Mouse (Mus musculus) right cerebral cortex, postnatal 14 days (tissue): ENCODE results near the gene Chic1.
A peak's percentile ranks its signal among the peaks of the same experiment; 100 is the strongest.

ENCODE experiments used
- DNase-seq: peaks from one replicate; pipeline ENCODE4 v3.0.0; 2022

Gene Chic1

DNA sequence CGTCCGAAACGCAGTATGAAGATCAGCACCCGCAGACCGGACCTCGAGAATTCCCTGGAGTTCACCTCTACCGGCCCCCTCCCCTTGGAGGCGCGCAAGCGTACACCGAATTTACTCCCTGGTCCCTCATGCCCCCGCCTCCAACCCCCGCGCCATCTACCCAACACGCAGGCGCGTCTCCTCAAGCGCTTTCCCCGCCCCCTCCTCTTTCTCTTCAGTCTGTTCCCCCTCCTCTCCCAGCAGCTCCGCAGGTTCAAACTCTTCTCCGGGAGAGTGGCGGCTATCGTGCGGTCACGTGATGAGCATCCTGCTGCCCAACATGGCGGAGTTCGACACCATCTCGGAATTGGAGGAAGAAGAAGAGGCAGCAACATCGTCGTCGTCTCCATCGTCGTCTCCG, at the start of gene Chic1:
Gene Chic1, plus strand, starts transcription at position 190 of the 400 bp plus-strand sequence.
- DNase-seq: peak; percentile 84

DNA sequence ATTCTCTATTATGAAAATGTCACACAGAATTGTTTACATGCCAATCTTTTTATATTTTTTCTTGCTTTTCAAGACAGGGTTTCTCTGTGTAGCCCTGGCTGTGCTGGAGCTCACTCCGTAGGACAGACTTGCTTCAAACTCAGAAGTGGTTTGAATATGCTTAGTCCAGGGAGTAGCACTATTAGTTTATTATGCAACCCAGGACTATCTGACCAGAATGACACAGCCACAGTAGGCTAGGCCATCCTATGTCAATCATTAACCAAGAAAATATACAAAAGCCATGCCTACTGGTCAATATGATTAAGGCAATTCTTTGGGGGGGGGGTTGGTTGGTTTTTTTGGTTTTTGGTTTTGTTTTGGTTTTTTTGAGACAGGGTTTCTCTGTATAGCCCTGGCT, 48.0 kb upstream of the Chic1 start:
- no peak for DNase-seq

- no peak for DNase-seq
Measured at GRCm38 (mm10) chrX:103311723-103312122, 44.6 kb upstream of the Chic1 start.

GRCm38 (mm10) chrX:103314146-103314545, 42.1 kb upstream of the Chic1 start:
- no peak for DNase-seq

DNA sequence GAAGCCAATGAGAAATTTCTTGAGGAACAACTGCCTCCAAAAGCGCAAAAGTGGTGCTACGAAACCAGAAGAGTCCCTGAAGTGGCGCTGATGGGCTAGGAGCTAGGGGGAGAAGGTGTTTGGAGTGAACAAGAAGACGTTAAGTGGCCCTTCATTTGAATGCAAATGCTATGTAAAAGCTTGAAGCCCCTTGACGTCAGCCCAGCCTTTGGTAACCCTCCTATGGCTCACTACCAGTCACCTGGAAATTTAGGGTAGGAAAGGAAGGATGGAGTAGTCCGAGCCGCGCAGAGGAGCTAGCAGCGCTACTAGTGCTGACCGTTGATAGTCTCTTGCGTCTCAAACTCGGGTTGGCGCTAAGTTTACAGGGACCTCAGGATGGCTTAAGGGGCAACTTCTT, 35.1 kb upstream of the Chic1 start, which contains the start of gene Cdx4:
Gene Cdx4, plus strand, starts transcription at position 253 of the 400 bp plus-strand sequence.
- no peak for DNase-seq

GRCm38 (mm10) chrX:103325900-103326299, 30.4 kb upstream of the Chic1 start:
- no peak for DNase-seq

GRCm38 (mm10) chrX:103329386-103329785, 26.9 kb upstream of the Chic1 start:
- DNase-seq: no peak

DNA sequence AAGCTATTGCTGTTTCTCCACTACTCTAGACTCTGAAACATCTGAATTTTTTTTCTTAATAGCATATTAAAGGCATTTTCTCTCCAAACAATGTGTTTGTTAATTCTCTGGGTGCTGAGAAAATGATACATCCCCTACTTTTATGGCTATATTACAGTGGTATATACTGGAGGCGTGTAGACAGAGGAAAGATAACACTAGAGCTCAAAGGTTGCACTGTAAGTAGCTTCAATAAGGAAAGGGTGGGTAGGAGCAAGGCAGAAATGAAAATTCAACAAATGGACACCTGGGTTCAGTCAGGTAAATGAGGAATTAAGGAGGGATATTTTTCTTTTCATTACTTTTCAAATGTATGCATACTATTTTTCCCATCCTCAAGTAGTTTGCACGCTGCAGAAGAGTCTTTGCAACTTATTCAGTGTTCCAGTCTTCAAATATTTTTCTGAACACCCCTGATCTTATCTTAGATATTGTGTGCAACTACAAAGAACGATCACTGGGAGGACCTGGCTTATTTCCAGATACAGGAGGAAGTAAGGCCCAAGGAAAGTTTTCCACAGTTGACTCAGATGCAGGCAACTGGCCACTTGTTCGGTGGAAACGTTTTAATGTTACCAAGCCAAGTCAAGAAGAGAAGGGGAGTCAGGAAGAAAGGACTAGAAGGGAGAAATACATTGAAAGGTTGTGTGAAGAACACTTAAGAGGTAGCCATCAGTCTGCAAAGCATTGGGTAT, 25.0 kb upstream of the Chic1 start:
- DNase-seq: no peak

DNA sequence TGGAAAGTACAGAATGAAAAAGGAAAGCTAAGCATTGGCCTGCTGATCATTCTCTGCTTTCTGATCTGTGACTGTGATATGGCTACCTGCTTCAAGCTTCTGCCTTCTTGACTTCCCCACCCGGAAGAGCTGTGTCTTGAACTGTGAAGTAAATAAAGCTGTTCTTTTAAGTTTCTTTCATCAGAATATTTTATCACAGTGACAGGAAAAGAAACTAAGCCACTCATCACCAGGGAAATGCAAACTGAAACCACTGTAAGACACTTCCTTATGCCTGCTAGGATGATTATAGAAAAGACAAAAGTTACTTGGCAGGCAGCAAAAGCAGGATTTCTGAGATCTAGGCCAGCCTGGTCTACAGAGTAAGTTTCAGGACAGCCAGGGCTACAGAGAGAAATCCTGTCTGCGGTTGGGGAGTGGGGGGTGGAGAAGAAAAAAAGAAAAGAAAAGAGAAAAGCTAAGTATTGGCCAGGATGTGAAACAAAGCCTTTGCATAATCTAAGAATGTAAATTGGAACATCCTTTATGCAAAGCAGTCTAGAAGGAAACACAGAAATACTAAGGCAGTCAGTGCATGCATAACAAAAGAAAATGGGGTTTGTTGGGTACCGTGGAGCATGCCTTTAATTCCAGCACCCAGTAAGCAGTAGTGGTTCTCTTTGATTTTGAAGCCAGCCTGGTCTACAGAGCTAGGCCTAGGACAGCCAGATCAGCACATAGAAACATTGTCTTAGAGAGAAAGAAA, 14.7 kb upstream of the Chic1 start:
- DNase-seq: no peak

- no peak for DNase-seq
Measured at GRCm38 (mm10) chrX:103355784-103356183, 492 bp upstream of the Chic1 start.

GRCm38 (mm10) chrX:103356761-103357236, 523 bp downstream of the Chic1 start:
- DNase-seq: peak; percentile 13

GRCm38 (mm10) chrX:103366201-103366600, 9.9 kb downstream of the Chic1 start:
- no peak for DNase-seq

GRCm38 (mm10) chrX:103368650-103369049, 12.4 kb downstream of the Chic1 start:
- DNase-seq: no peak

DNA sequence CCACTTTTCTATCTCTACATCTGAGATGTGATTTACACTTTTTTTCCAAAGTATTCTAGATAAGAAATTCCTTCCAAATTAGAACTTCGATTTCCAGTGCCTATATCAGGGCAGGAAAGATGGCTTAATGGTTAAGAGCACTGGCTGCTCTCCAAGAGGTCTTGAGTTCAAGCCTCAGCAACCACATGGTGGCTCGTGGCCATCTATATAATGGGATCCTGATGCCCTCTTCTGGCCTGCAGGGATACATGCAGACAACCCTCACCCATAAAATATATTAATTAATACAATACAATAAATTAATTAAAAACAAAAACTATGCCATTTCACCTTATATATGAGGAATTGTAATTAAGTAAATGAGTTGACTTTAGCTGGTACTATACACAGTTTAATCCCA, 14.9 kb downstream of the Chic1 start:
- no peak for DNase-seq

- no peak for DNase-seq
Measured at GRCm38 (mm10) chrX:103371627-103372026, 15.4 kb downstream of the Chic1 start.

- DNase-seq: peak; percentile 5
Measured at GRCm38 (mm10) chrX:103374250-103374649, 18.0 kb downstream of the Chic1 start.

DNA sequence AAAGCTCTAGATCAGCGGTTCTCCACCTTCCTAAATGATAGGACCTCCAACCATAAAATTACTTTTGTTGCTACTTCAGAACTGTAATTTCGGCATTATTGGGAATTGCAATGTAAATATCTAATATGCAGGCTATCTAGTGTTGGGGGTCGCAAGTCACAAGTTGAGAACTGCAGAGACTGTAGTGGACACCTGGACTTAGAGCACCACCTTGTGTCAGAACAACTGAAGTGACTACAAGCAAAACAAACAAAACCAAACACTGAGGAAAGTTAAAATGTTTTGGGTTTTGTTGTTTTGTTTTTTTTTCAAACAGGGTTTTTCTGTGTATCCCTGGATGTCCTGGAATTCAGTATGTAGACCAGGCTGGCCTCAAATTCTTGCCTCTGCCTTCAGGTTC, 28.3 kb downstream of the Chic1 start:
- no peak for DNase-seq

GRCm38 (mm10) chrX:103388131-103388530, 31.9 kb downstream of the Chic1 start:
- DNase-seq: no peak

- DNase-seq: no peak
Measured at GRCm38 (mm10) chrX:103393841-103394240, 37.6 kb downstream of the Chic1 start.

DNA sequence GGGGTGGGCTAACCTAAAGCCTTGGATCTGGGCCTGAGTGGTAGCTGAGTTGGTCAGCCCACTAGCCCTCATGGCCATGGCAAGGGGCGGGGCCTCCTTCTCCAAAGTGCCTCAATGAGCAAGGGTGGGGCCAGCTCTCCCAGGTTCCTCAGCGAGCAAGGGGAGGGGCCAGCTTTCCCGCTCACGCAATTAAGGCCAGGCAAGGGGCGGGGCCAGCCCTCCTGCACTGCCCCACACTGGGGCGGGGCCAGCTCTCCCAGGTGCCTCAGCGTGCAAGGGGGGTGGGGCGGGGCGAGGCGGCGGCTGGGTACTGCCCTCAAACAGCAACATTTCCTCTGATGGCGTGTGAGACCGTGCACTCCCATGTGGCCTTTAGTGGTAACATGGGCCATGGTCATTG, 48.7 kb downstream of the Chic1 start:
- no peak for DNase-seq

GRCm38 (mm10) chrX:103414167-103414566, 57.9 kb downstream of the Chic1 start, which contains the start of gene Tsx:
TSS of gene Tsx (plus strand) at chrX:103414467.
- no peak for DNase-seq

GRCm38 (mm10) chrX:103421710-103422109, 65.4 kb downstream of the Chic1 start, which contains the start of gene Gm26992:
TSS of gene Gm26992 (plus strand) at chrX:103422010.
- no peak for DNase-seq

- DNase-seq: no peak
Measured at GRCm38 (mm10) chrX:103427677-103428076, 71.4 kb downstream of the Chic1 start.

- no peak for DNase-seq
Measured at GRCm38 (mm10) chrX:103432293-103432692, 76.0 kb downstream of the Chic1 start.
